20 mouse cellular contexts compared by ENCODE assay signal in genomic region chr15:83430419-83430818, GRCm38 (mm10). TPM values are rescaled to one million over a fixed set of nuclear protein-coding genes. Genes with fewer than 3 reads are reported as not detected.
DNase-seq lines count a peak whose midpoint lies in the region; ATAC-seq and TF ChIP-seq lines count a peak whose summit lies in the region.
"Had no signal": no experiment of that assay in that cellular context is flagged by ENCODE, and none has a peak within 500 bp of the region (broad histone marks: within the 10 kb centered on the region; RNA-seq: fewer than 3 reads in every experiment).

No protein-coding gene starts in this region.

- DNase-seq in kidney, adult 2 months: no peak
- DNase-seq in left cerebral cortex, adult 8-10 months (ENCODE audit: low spot score in 2 of 2): no peak
- DNase-seq: adrenal gland, adult 8-10 months; cerebellum, adult 18-20 months; gastrocnemius, postnatal 14 days; kidney, postnatal 14 days; lung, postnatal 14 days; right cerebral cortex, postnatal 14 days; thymus, postnatal 25 days had no signal

- H3K9me3 ChIP-seq in kidney, embryonic 14.5 days (ENCODE audit: control insufficient read depth, low read length): no peaks in the 10 kb centered on the region
- no peaks in the 10 kb centered on the region for H3K9me3 ChIP-seq in intestine, postnatal 0 days (ENCODE audit: control insufficient read depth)
- H3K9me3 ChIP-seq: embryonic facial prominence, embryonic 12.5 days; heart, embryonic 12.5 days; intestine, embryonic 15.5 days; midbrain, embryonic 10.5 days; neural tube, embryonic 13.5 days had no signal

- no peak for ATAC-seq in kidney, embryonic 14.5 days (ENCODE audit: low FRiP score, low TSS enrichment)
- ATAC-seq in intestine, postnatal 0 days: no peak
- ATAC-seq: intestine, embryonic 15.5 days had no signal

- H3K9ac ChIP-seq in kidney, embryonic 14.5 days (ENCODE audit: low read depth, low read length): no peak overlapping the region
- no peak overlapping the region for H3K9ac ChIP-seq in intestine, postnatal 0 days (ENCODE audit: low read depth, low read length)
- H3K9ac ChIP-seq: embryonic facial prominence, embryonic 12.5 days; heart, embryonic 12.5 days; hindbrain, embryonic 14.5 days; intestine, embryonic 15.5 days; neural tube, embryonic 13.5 days had no signal

- TF ChIP-seq CTCF in kidney, adult 2 months (conservative IDR thresholded peaks at IDR 0.05; ENCODE audit: insufficient read depth, insufficient read length, low read depth, low read length): no peak
- no peak for TF ChIP-seq CTCF in bone marrow macrophage, adult 2 months (IDR thresholded peaks at IDR 0.05; ENCODE audit: low read depth, low read length)
- TF ChIP-seq CTCF in embryonic fibroblast, embryonic 13.5 days (IDR thresholded peaks at IDR 0.05; ENCODE audit: borderline replicate concordance, insufficient read depth, low read length): no peak
- TF ChIP-seq CTCF in intestine, postnatal 0 days (IDR thresholded peaks at IDR 0.05; ENCODE audit: low read depth): no peak

- H3K27me3 ChIP-seq in kidney, adult 2 months (replicated peaks; ENCODE audit: control insufficient read depth, insufficient read depth, low read length): no peaks in the 10 kb centered on the region
- H3K27me3 ChIP-seq in kidney, embryonic 14.5 days (ENCODE audit: control insufficient read depth, insufficient read depth, low read length): no peaks in the 10 kb centered on the region
- H3K27me3 ChIP-seq in intestine, postnatal 0 days (replicated peaks; ENCODE audit: control insufficient read depth, insufficient read depth, low read length): no peaks in the 10 kb centered on the region
- H3K27me3 ChIP-seq: embryonic facial prominence, embryonic 12.5 days; heart, embryonic 12.5 days; intestine, embryonic 15.5 days; neural tube, embryonic 13.5 days had no signal

- H3K27ac ChIP-seq in kidney, adult 2 months (ENCODE audit: insufficient read depth, low read depth, low read length): peak overlapping the region; percentile 31
- H3K27ac ChIP-seq in kidney, embryonic 14.5 days (ENCODE audit: low read depth, low read length): no peak overlapping the region
- peak overlapping the region; percentile 83 for H3K27ac ChIP-seq in bone marrow macrophage, adult 2 months (ENCODE audit: insufficient read depth, low read depth, low read length)
- H3K27ac ChIP-seq in embryonic fibroblast, embryonic 13.5 days (ENCODE audit: insufficient read depth, low read length): peak overlapping the region; percentile 21; the same call in 1 of the 2 replicates
- peak overlapping the region; percentile 90 for H3K27ac ChIP-seq in macrophage
- H3K27ac ChIP-seq in intestine, postnatal 0 days (ENCODE audit: low read depth, low read length): no peak overlapping the region
- H3K27ac ChIP-seq: embryonic facial prominence, embryonic 12.5 days; hindbrain, embryonic 14.5 days; intestine, embryonic 15.5 days; midbrain, embryonic 10.5 days; neural tube, embryonic 13.5 days had no signal

- TF ChIP-seq POLR2A in kidney, adult 2 months (IDR thresholded peaks at IDR 0.05; ENCODE audit: low read depth, low read length): no peak
- TF ChIP-seq POLR2A in bone marrow macrophage, adult 2 months (IDR thresholded peaks at IDR 0.05; ENCODE audit: borderline replicate concordance, low read depth, low read length): no peak
- TF ChIP-seq POLR2A in embryonic fibroblast, embryonic 13.5 days (IDR thresholded peaks at IDR 0.05; ENCODE audit: low read depth, low read length): no peak

- peaks cover 93% of the 10 kb centered on the region for H3K79me2 ChIP-seq in macrophage (ENCODE audit: inconsistent target)

- no peak overlapping the region for H3K4me3 ChIP-seq in kidney, adult 2 months (ENCODE audit: insufficient read depth, low read depth, low read length)
- H3K4me3 ChIP-seq in kidney, embryonic 14.5 days (ENCODE audit: low read length): no peak overlapping the region
- H3K4me3 ChIP-seq in bone marrow macrophage, adult 2 months (ENCODE audit: insufficient read depth, low read length): peak overlapping the region; percentile 20; the same call in 1 of the 2 replicates
- no peak overlapping the region for H3K4me3 ChIP-seq in embryonic fibroblast, embryonic 13.5 days (ENCODE audit: insufficient read depth, low read length)
- no peak overlapping the region for H3K4me3 ChIP-seq in macrophage (ENCODE audit: inconsistent target)
- H3K4me3 ChIP-seq in intestine, postnatal 0 days (ENCODE audit: low read depth, low read length): no peak overlapping the region
- H3K4me3 ChIP-seq: embryonic facial prominence, embryonic 12.5 days; heart, embryonic 12.5 days; intestine, embryonic 15.5 days; midbrain, embryonic 10.5 days; neural tube, embryonic 13.5 days had no signal

- H3K4me1 ChIP-seq in kidney, adult 2 months (ENCODE audit: control insufficient read depth, insufficient read depth, low read length): peaks cover 50% of the 10 kb centered on the region
- peaks cover 33% of the 10 kb centered on the region for H3K4me1 ChIP-seq in kidney, embryonic 14.5 days (ENCODE audit: control insufficient read depth, insufficient read depth, low read length)
- peaks cover 73% of the 10 kb centered on the region for H3K4me1 ChIP-seq in bone marrow macrophage, adult 2 months (ENCODE audit: control insufficient read depth, insufficient read depth, low read length)
- H3K4me1 ChIP-seq in embryonic fibroblast, embryonic 13.5 days (ENCODE audit: control insufficient read depth, insufficient read depth, low read length): peaks cover 30% of the 10 kb centered on the region
- no peaks in the 10 kb centered on the region for H3K4me1 ChIP-seq in intestine, postnatal 0 days (replicated peaks; ENCODE audit: control insufficient read depth, insufficient read depth, low read length)

- H3K36me3 ChIP-seq in kidney, adult 2 months (ENCODE audit: control insufficient read depth, insufficient read depth, low read length): no peaks in the 10 kb centered on the region
- H3K36me3 ChIP-seq in kidney, embryonic 14.5 days (ENCODE audit: control insufficient read depth, insufficient read depth, low read length): no peaks in the 10 kb centered on the region
- H3K36me3 ChIP-seq in macrophage (ENCODE audit: inconsistent target): no peaks in the 10 kb centered on the region
- H3K36me3 ChIP-seq in intestine, postnatal 0 days (ENCODE audit: control insufficient read depth, insufficient read depth): no peaks in the 10 kb centered on the region
- H3K36me3 ChIP-seq: embryonic facial prominence, embryonic 12.5 days; heart, embryonic 12.5 days; intestine, embryonic 15.5 days; midbrain, embryonic 10.5 days; neural tube, embryonic 13.5 days had no signal

- no peak overlapping the region for H3K4me2 ChIP-seq in kidney, embryonic 14.5 days (replicated peaks; ENCODE audit: low read depth, low read length)
- H3K4me2 ChIP-seq in intestine, postnatal 0 days (replicated peaks; ENCODE audit: low read depth): no peak overlapping the region
- H3K4me2 ChIP-seq: embryonic facial prominence, embryonic 12.5 days; heart, embryonic 12.5 days; hindbrain, embryonic 14.5 days; intestine, embryonic 15.5 days; neural tube, embryonic 13.5 days had no signal

- 40% methylated on average over 7 of the region's 7 CpGs for WGBS in kidney, adult 2 months
- WGBS in kidney, embryonic 14.5 days: 68% methylated on average over 7 of the region's 7 CpGs
- 21% methylated on average over 7 of the region's 7 CpGs for WGBS in macrophage (ENCODE audit: missing documents)
- WGBS in intestine, postnatal 0 days: 81% methylated on average over 7 of the region's 7 CpGs

RNA-seq across cellular contexts. Expression of gene Pacsin2, which starts 34.0 kb away (rescaled TPM):
- 116 and 126 TPM in 2 replicates for polyA plus RNA-seq in kidney, adult 2 months (2012; rRNA removed)
- 37.9 and 64.2 TPM in 2 replicates for polyA plus RNA-seq in kidney, embryonic 14.5 days (2014; fragmentation: Nextera tagmentation; extraction: Ambion mirVana)
- 61.4 and 63.7 TPM in 2 replicates for polyA plus RNA-seq in bone marrow macrophage, adult 2 months (2012; ENCODE audit: insufficient read depth, insufficient read length, missing spikeins)
- polyA plus RNA-seq in embryonic fibroblast, embryonic 13.5 days (2011; ENCODE audit: insufficient read length, low read depth, missing spikeins): 62.0 and 75.6 TPM in 2 replicates
- total RNA-seq in macrophage (2018; cell fraction: chromatin; rRNA removed): 100 to 1,000 TPM in 3 of 26 experiments, 10 to 100 TPM in 23; 41.6 to 120 (median 81.4) TPM
- total RNA-seq in macrophage (2018; cell fraction: cytosol; rRNA removed): 100 to 1,000 TPM in 1 of 26 experiments, 10 to 100 TPM in 25; 51.3 to 103 (median 81.1) TPM
- 100 to 1,000 TPM in 2 of 26 experiments, 10 to 100 TPM in 24; 60.5 to 159 (median 76.3) TPM for total RNA-seq in macrophage (2018; cell fraction: nucleus; rRNA removed)
- polyA plus RNA-seq in macrophage (2018): 58.4 to 158 TPM (median 89.0 TPM) in 3 replicates
- 100 to 1,000 TPM in 2 of 4 experiments, 10 to 100 TPM in 2; 86.2 to 103 (median 98.5) TPM for total RNA-seq in left cerebral cortex, adult 8-10 months (2022)
- 40.9 and 47.3 TPM in 2 replicates for polyA plus RNA-seq in intestine, postnatal 0 days (2015; fragmentation: Nextera tagmentation; extraction: Ambion mirVana)

Comparison
In these comparisons a context has a peak if more than half of its experiments do, and no peak if none do; other contexts are left out.
1. H3K27ac ChIP-seq: peak in kidney, adult 2 months (single experiment), bone marrow macrophage, adult 2 months (single experiment), embryonic fibroblast, embryonic 13.5 days (single experiment) and macrophage (single experiment); none in kidney, embryonic 14.5 days (single experiment) and intestine, postnatal 0 days (single experiment).